Mouse (Mus musculus) left cerebral cortex, adult 9 months (tissue): ENCODE data around the gene Lca5l.
A peak's percentile ranks its signal among the peaks of the same experiment; 100 is the strongest.

Source experiments
- DNase-seq, 2 experiments: peaks; one replicate each; pipeline ENCODE4 v3.0.0; 2022; ENCODE audit warnings: low spot score in 2 of 2

Gene Lca5l

DNA sequence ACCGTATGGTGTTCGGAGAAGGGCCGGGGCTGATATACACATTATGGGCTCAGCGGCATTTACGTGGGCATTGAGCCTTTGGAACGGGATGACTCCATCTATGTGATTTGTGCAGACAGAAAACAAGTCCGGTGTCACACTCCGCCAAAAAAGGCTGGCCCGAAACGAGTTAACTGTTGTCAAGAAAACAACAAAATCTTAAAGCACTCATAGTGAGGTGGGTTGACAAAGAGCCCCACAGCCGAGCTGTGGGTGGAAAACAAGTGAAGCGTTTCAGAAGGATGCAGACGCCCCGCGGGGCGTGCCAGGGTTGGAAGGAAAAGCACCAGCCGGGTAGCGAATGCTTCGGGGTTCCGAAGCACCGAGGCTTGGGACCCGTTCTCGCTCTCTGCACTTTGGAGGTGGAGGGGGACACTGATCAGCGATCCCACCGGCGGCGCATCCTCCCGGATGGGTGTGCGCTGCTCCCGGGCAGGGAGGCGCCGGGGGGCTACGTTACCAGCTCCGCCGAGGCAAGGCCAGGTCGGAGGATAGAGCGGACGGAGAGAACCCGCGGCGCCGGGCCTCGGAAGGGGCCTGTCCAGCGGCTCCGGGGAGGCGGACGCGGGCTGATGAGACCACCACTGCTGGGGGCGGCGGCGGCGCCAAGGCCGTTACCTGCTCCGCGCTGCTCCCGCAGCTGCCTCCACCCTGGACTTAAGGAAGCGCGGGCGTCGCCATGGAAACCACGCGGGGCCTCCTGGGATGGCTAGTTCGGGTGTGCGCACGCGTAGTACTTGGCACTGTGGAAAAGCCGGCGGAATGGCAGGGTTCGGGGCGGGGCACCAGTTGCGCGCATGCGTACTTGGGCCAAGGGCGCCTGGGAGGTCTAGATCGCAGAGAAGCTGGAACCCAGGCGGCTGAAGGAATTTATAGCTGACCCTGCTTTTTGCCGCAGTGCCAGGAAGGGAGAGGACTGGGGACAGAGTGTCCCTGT lies at the start of gene Lca5l:
Lca5l (minus strand) TSS at position 741 of the 976 bp plus-strand sequence.
- peak; percentile 96 to 99 for DNase-seq

DNA sequence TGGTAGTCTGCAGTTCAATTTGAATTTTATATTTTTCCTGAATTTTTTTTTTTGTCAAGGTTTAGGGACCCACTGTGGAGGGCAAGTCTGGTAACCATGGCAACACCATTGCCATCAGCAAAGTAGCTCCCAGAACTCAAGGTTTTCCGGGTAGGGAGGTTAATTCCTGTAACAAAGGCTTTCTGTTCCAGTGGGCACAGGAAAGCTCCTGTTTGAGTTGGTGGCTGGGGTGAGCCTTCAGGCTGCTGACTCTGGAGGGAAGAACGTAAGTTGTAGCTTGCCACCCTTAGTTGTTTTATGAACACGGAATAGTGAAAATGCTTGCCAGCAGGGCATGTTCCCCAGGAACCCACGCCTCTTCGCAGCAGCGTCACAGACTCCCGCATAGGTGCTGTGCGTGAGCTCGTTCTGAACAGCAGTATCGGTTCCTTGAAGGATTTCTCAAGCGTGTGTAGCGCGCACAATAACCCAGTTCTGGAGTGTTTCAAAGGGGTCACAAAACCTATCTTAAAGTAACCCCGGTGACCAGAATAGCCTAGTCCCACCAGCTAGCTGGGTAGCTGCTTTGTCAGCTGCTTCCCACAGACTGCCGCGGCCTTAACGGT lies 43.4 kb upstream of the Lca5l start, which contains the start of gene B3galt5:
B3galt5 (plus strand) TSS at position 436 of the 605 bp plus-strand sequence.
- DNase-seq: peak in 1 of 2 experiments; percentile 15

DNA sequence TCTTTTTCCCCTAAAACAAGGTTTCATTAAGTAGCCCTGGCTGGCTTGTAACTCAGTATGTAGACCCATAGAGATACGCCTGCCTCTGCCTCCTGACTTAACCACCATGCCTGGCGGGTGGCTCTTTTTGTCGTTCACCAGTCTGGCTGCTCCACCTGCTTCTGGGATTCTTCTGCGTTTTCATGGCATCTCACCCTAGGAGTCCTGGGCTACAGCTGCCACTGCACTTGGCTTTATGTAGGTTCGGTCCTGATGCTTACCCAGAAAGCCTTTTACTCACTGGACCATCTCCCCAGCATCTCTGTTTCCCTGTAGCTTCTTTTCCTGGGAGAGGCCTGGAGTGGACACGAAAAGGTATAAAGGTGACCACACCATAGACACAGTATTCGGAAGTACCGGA lies 41.9 kb upstream of the Lca5l start:
- no peak for DNase-seq

DNA sequence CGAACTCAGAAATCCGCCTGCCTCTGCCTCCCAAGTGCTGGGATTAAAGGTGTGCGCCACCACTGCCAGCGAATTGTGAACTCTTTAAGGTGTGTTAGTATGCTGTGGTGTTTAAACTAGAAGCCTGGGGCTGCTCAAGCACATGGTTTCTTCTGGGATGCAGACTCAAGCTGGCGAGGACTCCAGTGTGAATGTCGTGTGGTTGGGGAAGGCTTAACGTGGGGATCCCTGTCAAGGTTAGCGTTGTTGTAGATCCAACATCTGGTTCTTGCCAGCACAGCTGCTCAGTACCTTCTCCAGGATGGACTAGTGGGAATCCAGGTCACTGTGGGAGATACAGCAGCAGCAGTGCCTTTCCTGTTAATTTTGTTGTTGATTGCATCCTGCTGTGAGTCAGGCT lies 39.9 kb upstream of the Lca5l start:
- DNase-seq: no peak

DNA sequence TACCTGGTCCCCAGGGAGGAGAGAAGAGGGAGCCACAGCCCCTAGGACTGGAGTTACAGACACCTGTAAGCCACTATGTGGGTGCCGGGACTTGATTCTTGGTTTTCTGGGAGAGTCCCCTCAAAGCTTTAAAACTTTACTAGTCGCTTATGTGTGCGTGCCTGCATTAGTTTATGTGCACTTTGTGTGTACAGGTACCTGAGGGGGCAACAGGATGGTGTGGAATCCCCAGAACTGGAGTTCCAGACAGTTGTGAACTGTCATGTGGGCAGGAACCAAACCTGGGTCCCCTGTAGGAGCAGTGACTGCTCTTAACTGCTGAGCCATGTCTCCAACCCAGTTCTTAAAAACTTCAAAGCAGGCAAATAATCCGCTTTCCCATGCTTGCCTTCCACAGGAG lies 39.2 kb upstream of the Lca5l start:
- no peak for DNase-seq

DNA sequence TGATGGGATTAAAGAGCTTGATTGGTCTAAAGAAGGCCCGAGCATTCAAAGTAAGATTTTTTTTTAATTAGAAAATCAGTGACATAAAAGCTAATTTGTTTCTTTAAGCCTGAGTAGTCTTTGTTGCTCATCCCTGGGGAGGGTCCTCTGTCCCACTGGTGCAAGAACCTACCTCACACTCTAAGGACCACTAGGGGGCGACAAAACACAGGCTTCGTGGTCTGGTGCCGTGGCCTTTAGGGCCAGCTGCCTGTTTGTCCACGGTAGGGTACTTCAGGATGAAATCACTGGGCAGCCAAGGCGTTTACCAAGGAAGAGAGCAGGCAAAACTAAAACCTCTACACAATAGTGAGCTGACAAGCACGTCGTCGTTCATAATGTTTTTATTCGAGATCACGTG lies 38.3 kb upstream of the Lca5l start:
- DNase-seq: peak in 1 of 2 experiments; percentile 75

DNA sequence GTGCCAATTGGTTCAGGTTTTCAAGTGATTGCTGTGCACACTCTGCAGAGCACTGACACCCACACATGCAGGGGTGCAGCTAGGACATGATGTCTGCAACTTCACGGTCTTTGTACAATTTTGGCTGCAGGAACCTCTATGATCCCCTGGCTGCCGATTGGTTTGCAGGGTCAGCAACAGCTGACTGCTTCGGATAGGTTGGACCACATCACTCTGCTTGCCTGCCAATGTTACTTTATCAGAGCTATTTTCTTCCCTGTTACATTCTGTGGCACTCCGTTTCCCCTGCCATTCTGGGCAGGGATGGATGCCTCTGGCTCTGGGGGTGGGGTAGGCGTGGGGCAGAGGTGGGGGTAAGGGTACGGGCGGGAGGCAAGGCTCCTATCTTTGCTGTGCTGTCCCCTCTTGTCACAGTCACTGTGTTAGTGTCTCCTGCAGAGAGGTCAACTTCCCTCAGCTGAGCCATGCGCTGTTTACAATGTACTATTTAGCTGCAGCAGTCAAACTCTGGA lies 37.0 kb upstream of the Lca5l start:
- no peak for DNase-seq

DNA sequence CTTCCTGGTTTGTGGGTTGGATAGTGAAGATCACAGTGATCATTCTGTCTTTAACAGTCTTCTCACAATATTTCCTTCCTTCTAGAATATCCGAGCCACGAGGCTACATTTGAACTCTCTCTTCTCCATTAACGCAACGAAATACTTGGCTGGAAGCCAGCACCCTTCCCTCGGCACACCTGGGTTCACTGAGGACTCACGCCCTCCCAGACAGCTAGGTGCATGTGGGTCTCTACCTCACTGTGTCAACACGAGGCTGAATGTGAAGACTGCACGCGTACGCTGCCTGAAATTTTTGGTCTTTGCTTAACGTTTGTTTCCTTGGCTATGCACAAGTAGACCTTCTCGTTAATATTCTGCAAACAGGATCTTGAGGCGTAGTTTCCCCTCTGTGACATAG lies 36.4 kb upstream of the Lca5l start:
- DNase-seq: no peak

DNA sequence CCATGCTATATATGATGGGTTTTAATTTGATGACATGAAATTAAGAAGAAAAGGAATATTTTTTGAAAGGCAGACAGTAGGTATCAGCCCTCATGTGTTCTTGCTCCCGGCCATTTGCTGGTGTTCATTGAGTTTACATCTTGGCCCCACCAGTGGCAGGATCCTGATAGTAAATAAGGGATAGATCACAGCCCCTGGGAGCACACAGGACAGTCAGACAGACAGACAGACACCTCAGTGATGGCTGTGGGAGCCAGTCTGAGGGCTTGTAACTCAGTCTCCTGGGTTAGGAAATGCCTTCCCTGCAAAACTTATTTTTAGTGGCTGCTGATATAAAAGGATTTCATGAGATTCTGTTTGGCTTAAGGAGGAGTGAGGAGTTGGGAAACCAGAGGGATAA lies 30.4 kb upstream of the Lca5l start:
- no peak for DNase-seq

DNA sequence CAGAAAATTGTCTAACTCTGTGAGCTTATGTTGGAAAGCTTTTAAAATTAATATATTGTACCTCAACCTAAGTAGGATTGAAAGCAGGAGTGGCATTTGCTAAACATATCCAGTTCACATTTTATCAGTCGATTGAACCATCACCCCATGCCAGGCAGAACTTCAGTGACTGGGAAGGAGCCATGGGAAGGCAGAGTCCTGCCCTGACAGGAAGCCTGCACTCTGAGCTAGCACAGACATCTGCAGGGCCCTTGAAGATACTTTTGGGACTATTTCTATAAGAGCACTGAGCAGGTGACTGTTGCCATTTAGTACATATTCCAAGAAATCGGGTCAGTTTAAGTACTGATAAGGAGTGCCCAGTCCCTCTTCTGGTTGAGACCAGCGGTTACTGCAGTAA lies 29.9 kb upstream of the Lca5l start:
- DNase-seq: no peak

DNA sequence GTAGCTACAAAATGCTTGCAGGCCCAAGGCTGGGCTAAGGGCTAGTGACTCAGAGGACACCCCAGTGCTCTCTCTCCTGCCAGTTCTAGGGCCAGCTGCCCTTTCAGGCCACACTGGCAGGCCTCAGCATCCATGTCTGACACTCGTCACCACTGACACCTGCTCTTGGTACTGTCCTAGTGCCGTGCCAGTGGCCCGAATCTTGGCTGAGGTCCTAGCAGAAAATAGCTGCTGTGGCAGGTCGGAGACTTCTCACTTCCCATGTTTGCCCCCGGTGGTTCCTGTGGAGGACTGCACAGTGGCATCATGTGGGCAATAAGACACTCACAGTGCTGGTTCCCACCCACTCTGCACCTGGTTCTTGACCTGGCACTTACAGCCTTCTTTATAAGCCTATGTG lies 29.4 kb upstream of the Lca5l start:
- no peak for DNase-seq

DNA sequence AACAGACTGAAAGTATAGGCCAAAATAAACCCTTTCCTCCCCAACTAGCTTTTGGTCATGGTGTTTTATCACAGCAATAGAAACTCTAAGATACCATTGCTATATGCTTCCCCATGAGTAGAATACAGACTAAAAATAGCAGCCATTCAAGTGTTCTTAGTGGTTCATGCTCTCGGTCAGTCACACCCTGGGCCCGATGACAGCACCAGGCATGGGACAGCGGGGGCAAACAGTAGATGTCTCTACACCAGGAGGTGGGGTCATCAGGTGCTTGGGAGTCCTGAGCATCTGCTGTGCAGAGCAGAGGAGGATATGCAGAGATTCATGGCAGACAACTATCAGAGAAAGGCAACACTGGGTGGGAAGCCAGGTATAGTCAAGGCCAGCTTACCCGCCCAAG lies 21.0 kb upstream of the Lca5l start:
- DNase-seq: no peak

DNA sequence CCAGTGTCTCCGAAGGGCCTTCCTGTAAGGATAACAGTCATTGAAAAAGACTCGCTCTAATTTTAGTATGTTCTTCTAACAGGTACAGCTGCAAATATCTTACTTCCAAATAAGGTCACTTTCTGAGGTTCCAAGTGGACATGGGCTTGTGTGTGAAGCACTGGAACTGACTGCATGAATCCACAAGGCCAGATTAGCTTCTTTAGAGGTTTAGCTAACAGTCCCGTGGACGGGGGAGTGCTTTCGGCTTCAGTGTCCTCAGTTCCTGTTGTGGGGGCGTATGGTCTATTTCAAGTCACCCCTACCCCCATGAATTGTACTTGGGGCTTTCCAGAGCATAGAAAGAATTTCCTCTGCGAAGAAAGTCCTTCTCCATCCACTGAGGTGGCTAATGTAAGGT lies 18.8 kb upstream of the Lca5l start:
- no peak for DNase-seq

DNA sequence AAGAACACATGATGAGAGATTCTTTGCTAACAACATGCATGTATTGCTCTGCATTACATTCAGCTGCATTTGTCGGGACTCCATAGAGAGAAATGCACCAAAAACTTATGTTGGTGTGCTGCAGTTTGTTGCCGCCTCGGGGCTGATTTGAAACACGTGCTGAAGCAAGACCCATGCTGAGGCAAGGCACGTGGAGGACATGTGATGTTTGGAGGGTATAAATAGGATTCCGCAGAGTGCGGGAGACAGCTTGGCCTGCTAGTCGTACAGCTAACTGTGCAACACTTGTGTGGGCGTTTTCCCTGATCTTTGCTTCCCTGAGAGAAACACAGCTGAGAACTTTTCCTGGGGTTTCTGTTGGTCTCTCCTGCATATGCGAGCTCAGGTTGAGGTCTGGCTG lies 17.7 kb upstream of the Lca5l start:
- no peak for DNase-seq

DNA sequence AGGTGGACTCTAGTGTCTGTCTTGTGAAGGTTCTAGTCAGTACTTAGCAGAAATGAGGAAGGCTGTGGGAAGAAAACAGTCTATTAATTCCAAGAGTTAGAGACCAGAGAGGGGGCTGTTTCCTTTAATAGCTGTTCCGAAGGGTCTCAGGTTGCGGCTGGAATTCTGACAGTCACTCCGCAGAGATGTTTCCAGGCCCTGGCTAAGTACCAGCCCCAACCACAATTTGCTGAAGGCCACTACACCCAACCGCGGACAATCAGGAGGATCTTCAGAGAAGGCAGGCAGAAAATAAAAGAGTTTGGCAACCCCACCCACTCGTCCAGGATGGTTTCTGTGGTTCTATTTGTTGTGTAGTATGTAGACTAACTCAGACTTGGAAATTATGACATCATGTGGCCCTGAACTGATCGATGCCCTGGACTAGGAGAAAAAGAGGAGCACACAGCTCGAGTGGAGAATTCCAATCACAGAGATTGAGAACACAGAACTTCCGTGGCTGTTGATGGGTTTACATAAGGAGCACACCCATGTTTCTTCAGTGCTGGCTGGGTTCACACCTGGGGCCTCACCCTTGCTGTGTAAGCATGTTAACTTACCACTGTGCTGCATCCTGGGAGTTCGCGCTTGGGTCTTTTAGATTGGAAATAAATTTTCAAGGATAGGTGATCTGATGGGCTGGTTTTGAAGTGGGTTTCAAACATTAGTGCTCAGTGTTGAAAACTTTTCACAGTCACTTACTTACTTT lies 9.6 kb upstream of the Lca5l start:
- no peak for DNase-seq

DNA sequence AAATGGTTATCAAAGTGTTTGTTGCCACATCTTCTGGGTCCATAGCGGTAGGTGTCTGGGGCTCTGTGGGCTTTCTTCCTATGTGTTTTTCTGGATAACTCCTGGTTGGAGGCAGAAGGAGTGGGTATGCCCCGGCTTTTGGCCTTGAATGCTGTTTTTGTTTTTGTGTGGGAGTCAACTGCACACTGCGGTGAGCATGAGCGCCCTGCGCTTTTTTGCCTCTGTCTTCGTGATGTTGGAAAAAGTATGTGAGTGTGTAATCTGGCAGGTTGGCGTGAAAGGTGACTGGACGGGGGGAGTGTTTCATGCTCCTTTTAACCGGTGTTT lies 8.6 kb upstream of the Lca5l start:
- no peak for DNase-seq

DNA sequence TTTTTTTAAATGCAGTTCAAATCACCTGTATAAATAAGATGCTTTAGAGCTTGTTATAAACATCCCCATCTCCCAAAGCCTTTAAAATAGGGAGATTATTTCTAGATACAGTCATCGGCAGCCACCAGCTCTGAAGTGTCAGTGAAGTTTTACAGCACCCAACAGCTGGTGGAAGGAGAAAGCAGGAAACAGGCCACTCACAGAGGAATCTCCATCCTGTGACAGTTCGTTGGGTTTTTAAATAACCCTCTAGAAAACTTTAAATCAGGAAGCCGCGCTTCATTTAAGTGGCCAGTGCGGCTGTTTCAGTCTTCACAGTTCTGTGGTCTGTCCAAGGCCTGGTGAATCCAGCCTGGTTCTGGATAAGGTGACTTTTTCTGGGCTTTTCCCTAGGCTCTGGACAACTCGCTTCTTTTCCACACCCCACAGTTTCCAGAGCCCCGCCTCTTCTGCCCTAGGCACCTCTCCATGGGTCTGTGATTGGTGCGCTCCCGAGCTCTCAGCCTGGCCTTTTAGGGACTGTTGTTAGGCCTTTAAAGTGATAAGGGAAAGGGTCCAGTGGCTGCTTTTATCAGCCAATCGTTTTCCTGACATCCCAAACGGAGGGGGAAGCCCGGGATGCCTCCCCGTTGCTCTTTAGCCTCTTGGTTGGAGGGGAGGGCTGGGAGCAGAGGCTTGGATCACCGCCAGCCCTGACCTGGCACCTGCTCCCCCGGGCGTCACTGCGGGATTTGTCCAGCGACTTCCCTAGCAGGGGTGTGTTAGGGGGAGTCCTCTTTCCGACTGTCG lies 8.0 kb upstream of the Lca5l start, which contains the start of gene Sh3bgr:
Sh3bgr (plus strand) TSS at position 538 of the 789 bp plus-strand sequence.
- DNase-seq: no peak

DNA sequence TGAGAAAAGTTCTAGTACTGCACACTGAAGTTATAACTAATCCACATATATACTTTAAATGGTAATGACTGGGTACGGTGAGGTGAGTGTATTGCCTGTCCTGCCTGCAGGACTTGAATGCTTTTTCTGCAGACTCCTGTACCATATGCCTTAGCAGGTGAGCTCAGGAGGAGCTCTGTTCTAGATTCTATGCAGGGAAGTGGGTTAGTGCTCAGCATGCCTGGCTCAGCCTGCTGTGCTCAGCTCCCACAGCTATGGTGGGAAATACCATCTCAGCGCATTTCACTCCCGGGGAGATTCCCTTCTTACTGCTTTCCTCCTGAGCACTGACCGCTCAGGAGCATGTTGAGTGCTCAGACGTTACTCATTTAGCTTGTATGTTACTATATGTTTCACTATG lies 4.5 kb downstream of the Lca5l start:
- DNase-seq: no peak

DNA sequence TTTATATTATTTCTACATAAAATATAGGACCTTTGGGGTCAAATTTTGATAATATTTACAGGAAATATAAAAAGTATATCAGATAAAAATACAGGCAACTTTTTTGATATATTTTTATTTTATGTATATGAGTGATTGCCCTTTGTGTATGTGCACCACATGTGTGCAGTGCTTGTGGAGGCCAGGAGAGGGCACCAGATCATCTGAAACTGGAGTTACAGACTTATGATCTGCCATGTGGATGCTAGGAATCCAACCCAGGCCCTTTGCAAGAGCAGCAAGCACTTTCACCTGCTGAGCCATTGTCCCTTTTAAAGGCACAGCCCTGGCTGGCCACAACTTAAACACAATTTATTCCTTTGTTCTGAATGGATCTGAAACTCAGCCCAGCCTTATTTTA lies 12.9 kb downstream of the Lca5l start:
- DNase-seq: no peak

DNA sequence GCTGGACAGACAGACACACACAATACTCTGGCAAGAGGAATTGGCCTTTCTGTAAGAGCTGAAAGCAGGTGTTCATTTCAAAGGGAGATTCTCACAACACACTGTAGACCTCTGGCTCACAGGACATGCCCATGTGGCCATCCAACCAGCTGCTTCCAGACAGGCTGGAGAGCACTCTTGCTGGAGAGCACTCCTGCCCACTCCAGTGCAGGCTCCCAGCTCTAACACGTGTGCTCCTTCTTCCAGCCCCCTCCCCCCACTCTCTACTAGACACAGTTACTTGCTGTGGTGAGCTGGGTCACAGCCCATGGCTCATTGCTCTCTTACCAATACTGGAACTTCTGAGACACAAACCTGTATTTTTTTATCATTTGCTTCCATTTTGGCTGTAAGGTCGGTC lies 16.7 kb downstream of the Lca5l start:
- DNase-seq: no peak

DNA sequence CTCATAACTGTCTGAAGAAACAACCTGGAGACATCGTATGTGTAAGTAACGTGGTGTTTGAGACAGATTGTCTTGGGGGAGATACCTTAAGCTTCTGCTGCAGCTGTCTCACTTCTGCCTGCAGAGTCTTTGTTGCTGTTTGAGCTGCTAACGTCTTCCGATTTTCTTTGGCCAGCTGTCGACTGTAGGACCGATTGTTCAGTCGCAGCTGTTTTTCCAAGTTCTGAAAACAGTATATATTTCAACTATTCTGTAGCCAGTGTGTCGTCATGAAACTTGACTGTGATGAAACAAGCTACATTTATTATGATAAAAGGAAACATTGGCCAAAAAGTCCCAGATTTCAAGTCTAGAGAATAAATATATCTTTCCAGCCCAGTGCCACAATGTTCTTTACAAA lies 18.4 kb downstream of the Lca5l start:
- no peak for DNase-seq
